ENCODE assay signal across 9 mouse cellular contexts in genomic region chr1:131274725-131275539, GRCm38 (mm10). TPM values are rescaled to one million over a fixed set of nuclear protein-coding genes. Genes with fewer than 3 reads are reported as not detected.
DNase-seq lines count a peak whose midpoint lies in the region; ATAC-seq lines count a peak whose summit lies in the region.
"Had no signal": no experiment of that assay in that cellular context is flagged by ENCODE, and none has a peak within 500 bp of the region (broad histone marks: within the 10 kb centered on the region; RNA-seq: fewer than 3 reads in every experiment).

No protein-coding gene starts in this region.

- no peak overlapping the region for H3K27ac ChIP-seq in limb, embryonic 11.5 days (replicated peaks; ENCODE audit: low read depth, low read length)
- H3K27ac ChIP-seq in limb, embryonic 10.5 days: no peak overlapping the region
- H3K27ac ChIP-seq in liver, embryonic 15.5 days (replicated peaks): peak overlapping the region; percentile 78
- no peak overlapping the region for H3K27ac ChIP-seq in forebrain, embryonic 15.5 days (replicated peaks)

- no peaks in the 10 kb centered on the region for H3K9me3 ChIP-seq in limb, embryonic 11.5 days (ENCODE audit: control insufficient read depth, low read length)
- no peaks in the 10 kb centered on the region for H3K9me3 ChIP-seq in limb, embryonic 10.5 days (replicated peaks)
- no peaks in the 10 kb centered on the region for H3K9me3 ChIP-seq in liver, embryonic 15.5 days (replicated peaks)
- no peaks in the 10 kb centered on the region for H3K9me3 ChIP-seq in forebrain, embryonic 15.5 days

- H3K4me3 ChIP-seq in limb, embryonic 11.5 days (ENCODE audit: low read depth, low read length): no peak overlapping the region
- no peak overlapping the region for H3K4me3 ChIP-seq in limb, embryonic 10.5 days
- H3K4me3 ChIP-seq in liver, embryonic 15.5 days (replicated peaks): peak overlapping the region; percentile 25; the same call in 1 of the 2 replicates
- H3K4me3 ChIP-seq in forebrain, embryonic 15.5 days: no peak overlapping the region

- WGBS in limb, embryonic 11.5 days: 36% methylated on average over 22 of the region's 22 CpGs
- 42% methylated on average over 22 of the region's 22 CpGs for WGBS in limb, embryonic 10.5 days
- WGBS in liver, embryonic 15.5 days (ENCODE audit: insufficient replicate concordance): 36% methylated on average over 22 of the region's 22 CpGs
- WGBS in forebrain, embryonic 15.5 days: 54% methylated on average over 22 of the region's 22 CpGs

- H3K27me3 ChIP-seq in limb, embryonic 11.5 days (ENCODE audit: control insufficient read depth, insufficient read depth, low read length): no peaks in the 10 kb centered on the region
- H3K27me3 ChIP-seq in limb, embryonic 10.5 days (ENCODE audit: low read depth, poor library complexity, severe bottlenecking): no peaks in the 10 kb centered on the region
- no peaks in the 10 kb centered on the region for H3K27me3 ChIP-seq in liver, embryonic 15.5 days
- no peaks in the 10 kb centered on the region for H3K27me3 ChIP-seq in forebrain, embryonic 15.5 days

- no peak overlapping the region for H3K4me2 ChIP-seq in limb, embryonic 11.5 days (ENCODE audit: low read depth, severe bottlenecking)
- H3K4me2 ChIP-seq in liver, embryonic 15.5 days: peak overlapping the region; percentile 51
- no peak overlapping the region for H3K4me2 ChIP-seq in forebrain, embryonic 15.5 days (replicated peaks)

- peak overlapping the region; percentile 17; the same call in 1 of the 2 replicates for H3K9ac ChIP-seq in limb, embryonic 11.5 days (ENCODE audit: low read length)
- no peak overlapping the region; the same call in 1 of the 2 replicates for H3K9ac ChIP-seq in liver, embryonic 15.5 days
- H3K9ac ChIP-seq in forebrain, embryonic 15.5 days (replicated peaks): no peak overlapping the region

- ATAC-seq in limb, embryonic 11.5 days (ENCODE audit: insufficient number of reproducible peaks, low FRiP score, low TSS enrichment, low read depth): no peak
- ATAC-seq in liver, embryonic 15.5 days (ENCODE audit: insufficient read depth): peak; percentile 57
- ATAC-seq in forebrain, embryonic 15.5 days (replicated peaks): no peak
- no peak for ATAC-seq in megakaryocyte progenitor cell, adult 5-6 weeks (replicated peaks; ENCODE audit: poor library complexity)

- peaks cover 7% of the 10 kb centered on the region for H3K4me1 ChIP-seq in limb, embryonic 11.5 days (ENCODE audit: control insufficient read depth, insufficient read depth, low read length)
- H3K4me1 ChIP-seq in limb, embryonic 10.5 days: peaks cover 47% of the 10 kb centered on the region
- H3K4me1 ChIP-seq in liver, embryonic 15.5 days (replicated peaks): peaks cover 23% of the 10 kb centered on the region
- peaks cover 2% of the 10 kb centered on the region; the same call in 1 of the 2 replicates for H3K4me1 ChIP-seq in forebrain, embryonic 15.5 days

- H3K36me3 ChIP-seq in limb, embryonic 11.5 days (ENCODE audit: control insufficient read depth, insufficient read depth, low read length): no peaks in the 10 kb centered on the region
- H3K36me3 ChIP-seq in limb, embryonic 10.5 days: no peaks in the 10 kb centered on the region
- 0 out of 2 replicates have a peak, but pooled peaks cover 1% of the 10 kb centered on the region for H3K36me3 ChIP-seq in liver, embryonic 15.5 days (replicated peaks)
- no peaks in the 10 kb centered on the region for H3K36me3 ChIP-seq in forebrain, embryonic 15.5 days

- no peak for DNase-seq in limb, embryonic 11.5 days (ENCODE audit: low spot score)
- DNase-seq in limb, embryonic 10.5 days (ENCODE audit: low spot score): no peak
- DNase-seq in adrenal gland, postnatal 14 days: peak; percentile 38
- DNase-seq in kidney, adult 9 months: peak; percentile 84
- DNase-seq in spleen, postnatal 36 days (ENCODE audit: low spot score in 2 of 2): no peak
- DNase-seq: cerebellum, adult 11 months had no signal

RNA-seq across cellular contexts. Expression of gene Ikbke, which starts 4.5 kb away (rescaled TPM):
- polyA plus RNA-seq in limb, embryonic 11.5 days (2014; fragmentation: Nextera tagmentation; extraction: Ambion mirVana): 1.0 and 1.5 TPM in 2 replicates
- 1.3 TPM in 2 replicates for polyA plus RNA-seq in limb, embryonic 10.5 days (2016; fragmentation: Nextera tagmentation; extraction: Ambion mirVana)
- 10.4 and 19.3 TPM in 2 replicates for total RNA-seq in adrenal gland, postnatal 14 days (2021)
- polyA plus RNA-seq in liver, embryonic 15.5 days (2015; fragmentation: Nextera tagmentation; extraction: Ambion mirVana): 6.6 and 9.7 TPM in 2 replicates
- 0.42 and 0.67 TPM in 2 replicates for polyA plus RNA-seq in forebrain, embryonic 15.5 days (2015; fragmentation: Nextera tagmentation; extraction: Ambion mirVana)
- total RNA-seq in megakaryocyte progenitor cell, adult 5-6 weeks (2015): 21.4 and 22.1 TPM in 2 replicates
- total RNA-seq in megakaryocyte progenitor cell, adult 5-6 weeks (2017): 25.9 and 28.6 TPM in 2 replicates

RNA-seq across cellular contexts. Expression of gene Rassf5, which starts 29.9 kb away (rescaled TPM):
- 1.2 and 1.4 TPM in 2 replicates for polyA plus RNA-seq in limb, embryonic 11.5 days (2014; fragmentation: Nextera tagmentation; extraction: Ambion mirVana)
- 1.2 and 1.3 TPM in 2 replicates for polyA plus RNA-seq in limb, embryonic 10.5 days (2016; fragmentation: Nextera tagmentation; extraction: Ambion mirVana)
- 9.7 and 18.1 TPM in 2 replicates for total RNA-seq in adrenal gland, postnatal 14 days (2021)
- polyA plus RNA-seq in liver, embryonic 15.5 days (2015; fragmentation: Nextera tagmentation; extraction: Ambion mirVana): 6.1 and 6.7 TPM in 2 replicates
- polyA plus RNA-seq in forebrain, embryonic 15.5 days (2015; fragmentation: Nextera tagmentation; extraction: Ambion mirVana): 1.2 and 1.8 TPM in 2 replicates
- total RNA-seq in megakaryocyte progenitor cell, adult 5-6 weeks (2015): 46.0 and 48.9 TPM in 2 replicates
- total RNA-seq in megakaryocyte progenitor cell, adult 5-6 weeks (2017): 45.1 and 47.6 TPM in 2 replicates

Comparison
In these comparisons a context has a peak if more than half of its experiments do, and no peak if none do; other contexts are left out.
1. DNase-seq: peak in adrenal gland, postnatal 14 days (single experiment) and kidney, adult 9 months (single experiment); none in limb, embryonic 11.5 days (single experiment), limb, embryonic 10.5 days (single experiment) and spleen, postnatal 36 days (0 of 2).